22 mouse cellular contexts compared by ENCODE assay signal in genomic region chr19:21548947-21549346, GRCm38 (mm10).
DNase-seq lines count a peak whose midpoint lies in the region; ATAC-seq and TF ChIP-seq lines count a peak whose summit lies in the region.
"Had no signal": no experiment of that assay in that cellular context is flagged by ENCODE, and none has a peak within 500 bp of the region (broad histone marks: within the 10 kb centered on the region; RNA-seq: fewer than 3 reads in every experiment).

No protein-coding gene starts in this region.

- no peak overlapping the region for H3K4me3 ChIP-seq in heart, embryonic 15.5 days
- no peak overlapping the region for H3K4me3 ChIP-seq in heart, postnatal 0 days (ENCODE audit: low read depth, low read length)
- H3K4me3 ChIP-seq: embryonic facial prominence, embryonic 10.5 days; embryonic facial prominence, embryonic 12.5 days; forebrain, embryonic 13.5 days; forebrain, embryonic 15.5 days had no signal

- H3K27me3 ChIP-seq in heart, embryonic 15.5 days = no peaks in the 10 kb centered on the region
- no peaks in the 10 kb centered on the region for H3K27me3 ChIP-seq in heart, postnatal 0 days (ENCODE audit: control insufficient read depth, insufficient read depth, low read length)
- H3K27me3 ChIP-seq: CH12.LX; embryonic facial prominence, embryonic 12.5 days; forebrain, embryonic 13.5 days; forebrain, embryonic 15.5 days had no signal

- no peak overlapping the region for H3K9ac ChIP-seq in heart, embryonic 15.5 days
- no peak overlapping the region for H3K9ac ChIP-seq in heart, postnatal 0 days (replicated peaks; ENCODE audit: low read depth, low read length)
- H3K9ac ChIP-seq: embryonic facial prominence, embryonic 12.5 days; forebrain, embryonic 13.5 days; forebrain, embryonic 15.5 days had no signal

- no peak overlapping the region for H3K27ac ChIP-seq in heart, embryonic 15.5 days
- no peak overlapping the region for H3K27ac ChIP-seq in heart, postnatal 0 days (ENCODE audit: low read depth)
- H3K27ac ChIP-seq: embryonic facial prominence, embryonic 10.5 days; embryonic facial prominence, embryonic 12.5 days; forebrain, embryonic 13.5 days; forebrain, embryonic 15.5 days had no signal

- intact Hi-C loops in heart, postnatal 25 days (cut with DNase I) = no loop called here

- DNase-seq in heart, postnatal 25 days (ENCODE audit: low spot score) = no peak
- peak; percentile 31 for DNase-seq in heart, postnatal 0 days (ENCODE audit: low spot score)
- no peak for DNase-seq in heart, postnatal 4 days
- DNase-seq in lung, postnatal 25 days (ENCODE audit: low spot score) = peak; percentile 24
- DNase-seq in lung, postnatal 14 days = no peak
- DNase-seq: adrenal gland, adult 8-10 months; adrenal gland, postnatal 14 days; adrenal gland, postnatal 36 days; B cell, adult 2 months; cerebellum, adult 11-12 months; cerebellum, adult 2 months; cerebellum, adult 9-10 months; cerebellum, postnatal 10 days; cerebellum, postnatal 25 days had no signal

- no peak overlapping the region for H3K4me2 ChIP-seq in heart, embryonic 15.5 days
- H3K4me2 ChIP-seq in heart, postnatal 0 days (ENCODE audit: low read depth, low read length) = no peak overlapping the region
- H3K4me2 ChIP-seq: embryonic facial prominence, embryonic 12.5 days; forebrain, embryonic 13.5 days; forebrain, embryonic 15.5 days had no signal

- H3K9me3 ChIP-seq in heart, embryonic 15.5 days (replicated peaks) = no peaks in the 10 kb centered on the region
- H3K9me3 ChIP-seq in heart, postnatal 0 days (replicated peaks; ENCODE audit: control insufficient read depth, low read length) = no peaks in the 10 kb centered on the region
- H3K9me3 ChIP-seq: embryonic facial prominence, embryonic 10.5 days; embryonic facial prominence, embryonic 12.5 days; forebrain, embryonic 13.5 days; forebrain, embryonic 15.5 days; G1E had no signal

- H3K4me1 ChIP-seq in heart, embryonic 15.5 days (replicated peaks) = no peaks in the 10 kb centered on the region
- H3K4me1 ChIP-seq in heart, postnatal 0 days (ENCODE audit: control insufficient read depth, insufficient read depth) = no peaks in the 10 kb centered on the region; the same call in 1 of the 2 replicates
- H3K4me1 ChIP-seq: embryonic facial prominence, embryonic 10.5 days; embryonic facial prominence, embryonic 12.5 days; forebrain, embryonic 13.5 days; forebrain, embryonic 15.5 days had no signal

- TF ChIP-seq CTCF in heart, postnatal 0 days (IDR thresholded peaks at IDR 0.05; ENCODE audit: low read depth) = no peak

- no peaks in the 10 kb centered on the region for H3K36me3 ChIP-seq in heart, embryonic 15.5 days
- no peaks in the 10 kb centered on the region for H3K36me3 ChIP-seq in heart, postnatal 0 days (replicated peaks; ENCODE audit: control insufficient read depth, insufficient read depth, low read length)
- H3K36me3 ChIP-seq: embryonic facial prominence, embryonic 10.5 days; embryonic facial prominence, embryonic 12.5 days; forebrain, embryonic 15.5 days; G1E had no signal

- WGBS in heart, embryonic 15.5 days = 38% methylated on average over 3 of the region's 3 CpGs
- WGBS in heart, postnatal 0 days = 34% methylated on average over 3 of the region's 3 CpGs

- TF ChIP-seq EP300 in heart, postnatal 0 days (IDR thresholded peaks at IDR 0.05; ENCODE audit: low read depth) = no peak

- ATAC-seq in heart, embryonic 15.5 days (replicated peaks; ENCODE audit: insufficient number of reproducible peaks, insufficient read depth, low FRiP score, low read depth) = peak; percentile 39; the same call in 1 of the 2 replicates
- ATAC-seq in heart, postnatal 0 days (ENCODE audit: insufficient read depth, low read depth) = peak; percentile 83
- ATAC-seq: forebrain, embryonic 13.5 days; forebrain, embryonic 15.5 days; Patski had no signal

Comparison
In these comparisons a context has a peak if more than half of its experiments do, and no peak if none do; other contexts are left out.
1. DNase-seq: peak in heart, postnatal 0 days (single experiment) and lung, postnatal 25 days (single experiment); none in heart, postnatal 25 days (single experiment), heart, postnatal 4 days (single experiment) and lung, postnatal 14 days (single experiment).